Mouse (Mus musculus) yolk sac, embryonic 10.5 days (tissue): ENCODE measurements around the gene Tldc2.
A peak's percentile ranks its signal among the peaks of the same experiment; 100 is the strongest.

Source experiments
- DNase-seq: peaks from one replicate; pipeline ENCODE4 v3.0.0-alpha.2; 2017; ENCODE audit warnings: low spot score

Gene Tldc2

GRCm38 (mm10) chr2:157086796-157087195 lies at the start of gene Tldc2:
Gene Tldc2, plus strand, starts transcription at chr2:157087055.
- DNase-seq, result no peak

DNA sequence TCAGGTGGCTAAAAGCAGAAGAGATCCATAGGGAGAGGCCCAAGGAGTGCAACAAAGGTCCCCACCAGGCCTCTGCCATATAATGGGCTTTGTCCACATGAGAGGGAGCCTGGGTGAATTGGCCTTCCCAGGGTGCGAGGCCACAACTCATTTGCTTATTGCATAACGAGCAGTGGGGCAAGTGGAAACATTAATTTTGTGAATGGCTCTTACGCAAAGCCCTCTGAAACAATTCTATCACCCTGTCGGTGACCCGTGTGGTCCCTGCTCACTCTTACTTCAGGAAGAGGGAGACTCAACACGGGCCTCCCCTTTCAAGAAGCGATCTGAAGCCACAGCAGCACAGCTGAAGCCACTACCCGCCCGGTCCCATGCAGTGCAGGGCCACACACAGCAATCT lies 49.6 kb upstream of the Tldc2 start:
- DNase-seq, result no peak

DNA sequence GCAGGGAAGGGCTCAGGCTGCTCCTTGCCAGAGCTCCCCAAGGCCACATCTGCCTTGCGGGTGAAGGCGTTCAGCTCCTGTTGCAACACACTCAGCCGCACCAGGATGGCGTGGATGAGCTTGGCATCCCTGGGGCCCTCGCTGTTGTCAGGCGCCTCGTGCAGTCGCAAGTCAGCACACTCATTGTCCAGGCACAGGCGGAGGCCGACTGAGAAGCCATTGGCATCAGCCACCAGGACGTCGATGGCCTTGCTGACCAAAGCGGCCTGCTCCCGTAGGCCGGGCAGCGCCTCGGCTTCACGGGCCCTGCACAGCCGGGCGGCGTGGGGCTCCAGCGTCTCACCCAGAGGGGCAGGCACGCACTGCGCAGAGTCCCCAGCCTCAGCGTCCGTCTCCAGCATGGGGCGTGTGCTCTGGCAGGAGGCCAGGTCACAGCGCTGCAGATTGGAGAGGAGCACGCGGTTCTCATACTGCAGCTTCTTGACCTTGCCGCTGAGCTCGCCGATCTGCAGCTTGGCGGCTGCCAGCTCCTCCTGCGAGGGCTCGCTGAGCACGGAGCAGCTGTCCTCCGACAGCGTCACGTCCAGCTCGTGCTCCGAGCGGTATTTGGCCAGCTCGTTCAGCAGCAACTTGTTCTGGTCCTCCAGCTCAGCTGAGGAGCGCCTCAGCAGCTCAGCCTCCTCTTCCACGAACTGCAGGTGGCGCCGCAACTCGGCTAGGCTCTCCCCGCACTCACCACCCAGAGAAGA lies 46.8 kb upstream of the Tldc2 start:
- no peak for DNase-seq

DNA sequence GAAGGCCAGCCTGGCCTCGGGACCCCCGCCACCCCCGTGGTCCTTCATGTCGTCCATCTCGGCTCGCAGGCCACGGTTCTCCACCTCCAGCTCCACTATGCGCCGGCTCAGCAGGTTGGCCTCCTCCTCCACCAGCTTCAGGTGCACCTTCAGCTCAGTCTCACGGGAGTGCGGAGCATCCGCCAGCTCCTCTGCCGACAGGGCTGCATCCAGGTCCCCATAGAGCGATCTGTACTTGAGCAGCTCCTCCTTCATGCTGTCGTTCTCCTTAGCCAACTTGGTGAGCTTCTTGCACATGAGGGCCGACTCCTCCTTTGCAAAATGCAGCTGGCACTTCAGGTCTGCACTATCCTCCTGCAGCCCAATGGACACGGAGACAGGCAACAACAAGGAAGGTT lies 46.2 kb upstream of the Tldc2 start:
- DNase-seq, result no peak

- no peak for DNase-seq
Observed at GRCm38 (mm10) chr2:157041421-157041820, 45.4 kb upstream of the Tldc2 start.

DNA sequence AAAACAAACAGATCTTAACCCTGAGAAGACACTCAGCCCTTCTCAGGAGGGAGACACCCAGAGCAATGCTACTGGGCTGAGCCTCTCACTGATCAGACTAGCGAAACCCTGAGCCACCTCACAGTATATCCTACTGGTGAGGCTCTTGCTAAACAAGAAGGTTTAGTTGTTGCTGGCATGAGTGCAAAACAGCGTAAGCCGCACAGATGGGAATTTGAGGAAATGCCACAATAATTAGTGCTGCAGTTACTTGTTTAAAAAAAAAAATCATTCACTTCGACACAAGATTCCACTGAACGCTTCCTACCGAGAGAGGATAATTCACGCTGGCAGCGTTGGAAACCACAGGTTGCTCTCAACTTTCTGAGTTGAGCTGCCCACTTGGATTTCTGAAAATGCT lies 43.3 kb upstream of the Tldc2 start:
- no peak for DNase-seq

DNA sequence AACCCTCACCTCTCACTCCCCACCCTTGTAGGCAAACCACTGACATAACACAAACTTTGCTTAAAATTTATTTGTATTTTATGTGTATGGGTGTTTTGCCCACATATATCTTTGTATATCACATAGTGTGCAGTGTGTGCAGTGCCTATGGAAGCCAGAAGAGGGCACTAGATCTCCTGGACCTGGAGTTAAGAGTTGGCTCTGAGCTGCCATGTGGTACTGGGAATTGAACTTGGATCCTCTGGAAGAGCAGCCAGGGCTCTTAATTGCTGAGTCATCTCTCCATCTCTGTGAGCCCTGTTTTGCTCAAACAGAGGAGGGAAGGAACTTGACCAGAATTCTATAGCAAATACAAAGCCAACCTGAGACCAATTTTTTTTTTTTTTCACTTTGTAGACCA lies 42.9 kb upstream of the Tldc2 start:
- no peak for DNase-seq

DNA sequence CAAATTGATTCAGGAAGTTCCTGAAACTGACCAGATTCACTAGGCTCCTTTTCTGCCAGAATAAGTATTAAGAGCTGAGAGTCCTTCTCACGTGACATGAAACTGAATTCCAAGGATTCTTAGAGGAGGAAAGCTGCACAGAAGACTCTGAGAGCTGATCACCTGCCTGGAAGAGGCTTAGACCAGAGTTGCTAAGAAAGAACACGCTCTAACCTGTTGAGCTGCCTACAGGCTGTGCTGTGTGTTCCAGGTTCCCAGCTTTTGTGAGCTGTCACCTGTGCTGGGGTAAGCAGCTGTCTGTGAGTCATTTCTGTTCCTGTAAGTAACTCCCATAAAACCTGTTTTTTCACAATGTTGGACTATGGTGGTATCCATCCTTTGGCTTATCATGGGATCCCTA lies 40.9 kb upstream of the Tldc2 start:
- no peak for DNase-seq

DNA sequence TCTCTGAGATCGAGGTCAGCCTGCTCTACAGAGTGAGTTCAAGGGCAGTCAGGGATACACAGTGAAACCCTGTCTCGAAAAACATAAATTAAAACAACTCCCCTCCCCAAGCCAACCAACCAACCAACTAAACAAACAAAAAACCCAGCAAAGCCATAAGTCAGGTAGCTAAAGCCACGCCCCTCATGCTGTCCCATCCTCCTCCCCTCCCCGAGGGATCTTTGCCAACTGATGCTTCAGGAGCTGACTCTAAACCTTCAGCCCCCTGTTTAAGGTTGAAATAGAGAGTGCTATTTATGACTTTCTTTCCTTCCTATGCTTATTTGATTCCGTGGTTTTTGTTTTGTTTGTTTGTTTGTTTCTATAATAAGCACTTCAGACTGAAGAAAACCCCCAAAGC lies 39.9 kb upstream of the Tldc2 start:
- DNase-seq, result no peak

GRCm38 (mm10) chr2:157048395-157049181 lies 38.3 kb upstream of the Tldc2 start:
- no peak for DNase-seq

GRCm38 (mm10) chr2:157049831-157050243 lies 37.0 kb upstream of the Tldc2 start:
- no peak for DNase-seq

- DNase-seq, result no peak
Observed at GRCm38 (mm10) chr2:157052448-157052847, 34.4 kb upstream of the Tldc2 start.

DNA sequence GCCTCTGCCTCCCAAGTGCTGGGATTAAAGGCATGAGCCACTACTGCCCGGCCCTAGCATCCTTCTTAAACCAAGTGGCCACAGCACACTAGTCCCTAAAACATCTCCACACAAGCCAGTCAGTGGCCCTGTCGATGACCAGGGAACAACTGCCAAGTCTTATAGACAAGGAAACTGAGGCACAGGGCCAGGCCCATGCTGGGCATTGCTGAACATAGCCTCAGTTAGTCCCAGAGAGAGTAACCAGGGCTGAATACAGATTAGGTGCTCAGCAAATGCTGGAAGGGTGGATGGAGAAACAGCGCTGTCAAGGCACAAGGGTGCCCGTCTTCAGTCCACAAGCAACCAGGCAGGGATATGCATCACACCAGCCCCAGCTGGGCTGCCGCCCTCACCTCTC lies 33.7 kb upstream of the Tldc2 start:
- DNase-seq, result no peak

- no peak for DNase-seq
Observed at GRCm38 (mm10) chr2:157053787-157054186, 33.1 kb upstream of the Tldc2 start.

GRCm38 (mm10) chr2:157054297-157054696 lies 32.6 kb upstream of the Tldc2 start:
- no peak for DNase-seq

DNA sequence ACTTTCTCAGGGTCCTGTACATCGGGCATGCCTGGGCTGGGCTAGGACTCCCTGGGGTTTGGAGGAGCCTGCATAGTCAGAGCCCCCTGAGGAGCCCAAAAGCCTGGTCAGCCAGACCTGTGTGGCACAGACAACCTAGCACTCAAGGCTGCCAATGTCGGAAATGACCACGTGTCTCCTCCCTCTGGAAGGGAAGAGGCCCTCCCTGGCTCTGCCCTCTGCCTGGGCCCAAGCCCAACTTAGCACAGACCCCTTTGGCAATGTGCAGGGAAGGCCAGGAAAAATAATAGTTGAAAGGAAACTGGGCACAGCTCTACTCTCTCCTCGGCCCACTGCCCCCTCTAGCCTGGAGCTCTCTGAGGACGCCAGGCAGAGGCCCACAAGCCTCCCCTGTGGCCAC lies 32.0 kb upstream of the Tldc2 start:
- DNase-seq, result no peak

DNA sequence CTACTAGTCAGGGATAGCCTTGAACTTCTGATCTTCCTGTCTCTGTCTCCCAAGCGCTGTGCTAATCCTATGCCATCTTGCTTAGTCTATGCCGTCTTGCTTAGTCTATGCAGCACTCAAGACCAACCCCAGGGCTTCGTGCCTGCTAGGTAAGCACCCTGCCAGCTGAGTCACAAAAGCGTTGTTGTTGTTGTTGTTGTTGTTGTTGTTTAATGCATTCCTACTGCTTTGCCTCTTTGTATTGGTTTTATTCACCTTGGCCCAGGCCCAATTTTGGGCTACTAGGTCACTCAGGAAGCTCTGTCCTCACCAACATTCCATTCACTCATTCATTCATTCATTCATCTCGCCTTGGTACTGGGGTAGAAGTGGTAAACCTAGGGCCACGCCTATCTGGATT lies 31.1 kb upstream of the Tldc2 start:
- no peak for DNase-seq

GRCm38 (mm10) chr2:157057186-157057585 lies 29.7 kb upstream of the Tldc2 start:
- no peak for DNase-seq

DNA sequence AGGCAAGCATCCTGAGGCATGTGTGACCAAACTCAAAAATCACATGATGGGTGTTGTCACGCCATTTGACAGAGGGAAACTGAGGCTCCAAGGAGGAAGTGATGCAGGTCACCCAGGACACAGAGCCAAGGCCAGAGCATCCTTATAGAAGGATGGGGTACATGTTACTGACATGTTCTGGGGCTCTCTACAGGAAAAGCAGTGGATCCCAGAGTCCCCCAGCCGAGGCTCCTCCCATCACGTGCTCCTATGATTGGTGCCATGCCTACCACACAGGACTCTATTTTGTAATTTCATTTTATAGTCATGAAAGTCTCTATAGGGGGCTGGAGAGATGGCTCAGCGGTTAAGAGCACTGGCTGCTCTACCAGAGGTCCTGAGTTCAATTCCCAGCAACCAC lies 29.1 kb upstream of the Tldc2 start:
- DNase-seq, result no peak

DNA sequence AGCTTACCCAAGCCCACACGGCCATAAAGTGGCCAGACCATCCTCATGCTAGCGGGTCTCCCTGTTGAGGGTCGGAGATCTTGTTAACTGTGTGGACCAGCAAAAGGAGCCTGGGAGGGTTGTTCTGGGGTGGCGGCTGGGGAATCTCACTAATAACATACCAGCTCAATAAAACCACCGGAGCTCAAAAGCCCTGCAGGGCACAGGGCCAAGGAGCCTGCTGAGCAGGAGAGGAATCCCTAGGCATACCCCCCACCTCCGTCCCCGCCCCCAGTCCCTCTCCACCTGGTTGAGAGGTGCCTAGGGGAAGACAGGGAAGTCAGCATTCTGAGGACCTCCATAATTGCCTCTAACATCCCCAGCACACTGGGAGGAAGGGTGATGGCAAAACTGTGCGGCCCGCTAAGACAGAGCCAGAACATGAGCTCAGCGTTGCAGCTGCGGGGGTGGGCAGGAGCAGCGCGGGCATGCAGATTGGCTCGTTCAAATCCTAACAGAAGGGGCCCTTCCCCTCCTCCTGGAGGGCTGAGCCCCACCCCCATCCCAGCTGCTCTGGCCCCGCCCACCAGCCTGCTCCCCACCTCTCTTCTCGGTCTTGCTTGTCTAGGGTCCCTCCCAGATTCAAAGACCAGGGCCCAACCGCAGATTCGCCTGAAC lies 28.4 kb upstream of the Tldc2 start:
- peak; percentile 75 for DNase-seq

GRCm38 (mm10) chr2:157059166-157059565 lies 27.7 kb upstream of the Tldc2 start:
- DNase-seq, result no peak

DNA sequence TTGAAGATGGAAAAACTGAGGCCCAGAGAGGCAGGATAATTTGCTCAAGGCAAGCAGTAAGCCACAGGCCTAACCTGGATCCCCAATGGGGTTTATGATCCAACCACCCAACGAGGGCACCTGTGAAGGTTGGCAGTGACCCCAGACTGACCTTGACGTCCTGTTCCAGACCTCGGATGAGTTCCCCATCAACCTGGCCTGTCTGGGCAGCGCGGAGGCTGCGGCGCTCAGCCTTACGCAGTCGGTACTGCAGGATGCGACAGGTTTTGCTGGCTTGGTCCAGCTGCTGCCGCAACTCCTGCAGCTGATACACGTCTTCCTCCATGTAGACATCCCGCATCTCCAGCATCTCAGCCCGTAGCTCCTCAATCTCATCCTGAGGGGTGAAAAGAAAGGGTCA lies 26.8 kb upstream of the Tldc2 start:
- no peak for DNase-seq
